Mouse (Mus musculus): ENCODE measurements around the gene Slc24a5. TPM values are rescaled to one million over a fixed set of nuclear protein-coding genes. Genes with fewer than 3 reads are reported as not detected.
"Not testable (repeated sequence)": the region's sequence is repeated elsewhere in the genome, so short reads cannot be mapped to it uniquely, and the experiment has no call there.

Gene Slc24a5
- total RNA-seq, 2 experiments from 2014 or later, result not detected

DNA sequence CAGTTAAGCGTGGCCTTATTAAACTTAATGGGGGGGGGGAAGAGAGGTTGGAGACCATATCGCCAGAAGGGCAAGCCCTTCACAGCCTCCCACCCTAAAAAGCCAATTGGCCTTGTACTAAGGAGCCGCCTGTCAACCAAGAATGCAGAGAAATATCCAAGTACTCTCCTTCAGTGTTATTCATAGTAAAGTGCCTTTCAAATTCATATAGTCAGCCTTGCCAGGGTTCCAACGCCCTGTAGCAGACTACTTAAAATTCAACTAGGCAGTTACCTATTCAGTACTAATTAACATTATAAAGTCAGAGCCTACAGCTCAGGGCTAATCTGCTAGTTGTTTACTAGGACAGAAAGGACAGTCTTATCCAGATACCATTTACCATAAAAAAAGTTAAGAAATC lies 38.6 kb downstream of the Slc24a5 start:
- DNase-seq (ENCODE audit: low spot score in 2 of 2); intact Hi-C loops (cut with DNase I): not testable (repeated sequence)

DNA sequence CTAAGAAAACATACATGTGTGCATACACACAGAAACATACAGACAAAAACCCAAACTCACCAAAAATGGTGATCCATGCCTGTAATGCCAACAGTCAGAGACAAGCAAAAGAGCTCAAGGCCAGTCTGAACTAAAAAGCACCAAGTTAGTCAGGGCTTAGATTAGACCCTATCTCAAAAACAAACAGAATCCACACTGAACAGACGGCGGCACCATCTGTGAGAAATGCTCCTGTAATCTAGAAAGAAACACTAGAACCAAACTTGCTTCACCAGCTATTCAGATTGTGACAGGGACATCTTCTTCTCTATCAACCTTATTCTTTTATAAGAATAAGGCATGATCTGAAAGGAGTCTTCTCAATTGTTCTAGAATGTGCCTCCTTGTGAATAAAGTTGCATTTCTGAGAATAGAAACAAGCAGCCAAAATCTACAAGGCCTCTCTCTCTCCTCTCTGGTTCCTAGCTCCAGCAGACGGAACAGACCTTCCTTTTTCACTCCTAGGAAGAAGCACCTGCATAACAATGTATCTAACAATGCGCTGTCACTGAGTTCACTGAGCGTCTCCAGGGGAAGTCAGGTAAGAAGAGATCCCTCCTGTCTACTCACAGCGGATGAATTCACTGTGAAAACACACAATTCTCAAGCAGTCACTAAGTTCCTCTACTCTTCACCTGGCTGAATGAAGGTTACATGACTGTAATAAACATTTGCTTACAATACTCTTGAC lies 51.6 kb downstream of the Slc24a5 start:
- peak in 1 of 2 experiments; percentile 29 for DNase-seq (ENCODE audit: low spot score in 2 of 2)
- intact Hi-C loops (cut with DNase I), result no loop called here

DNA sequence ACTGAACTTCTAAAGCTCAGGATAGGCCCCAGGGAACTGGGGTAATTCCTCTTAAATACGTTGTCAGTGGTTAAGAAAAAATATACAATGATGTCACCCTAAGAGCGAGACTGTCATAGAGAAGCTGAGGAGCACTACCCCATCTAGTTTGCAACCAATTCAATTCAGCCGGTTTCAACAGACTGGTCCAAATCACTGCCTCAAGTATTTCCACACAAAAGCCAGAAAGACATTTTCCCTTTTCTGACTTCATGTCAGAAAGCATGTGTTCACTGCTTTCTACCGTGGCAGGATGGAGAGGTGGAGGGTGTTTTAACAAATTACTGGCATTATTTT lies 54.3 kb downstream of the Slc24a5 start:
- intact Hi-C loops (cut with DNase I), result no loop called here
- no peak for DNase-seq (ENCODE audit: low spot score in 2 of 2)

DNA sequence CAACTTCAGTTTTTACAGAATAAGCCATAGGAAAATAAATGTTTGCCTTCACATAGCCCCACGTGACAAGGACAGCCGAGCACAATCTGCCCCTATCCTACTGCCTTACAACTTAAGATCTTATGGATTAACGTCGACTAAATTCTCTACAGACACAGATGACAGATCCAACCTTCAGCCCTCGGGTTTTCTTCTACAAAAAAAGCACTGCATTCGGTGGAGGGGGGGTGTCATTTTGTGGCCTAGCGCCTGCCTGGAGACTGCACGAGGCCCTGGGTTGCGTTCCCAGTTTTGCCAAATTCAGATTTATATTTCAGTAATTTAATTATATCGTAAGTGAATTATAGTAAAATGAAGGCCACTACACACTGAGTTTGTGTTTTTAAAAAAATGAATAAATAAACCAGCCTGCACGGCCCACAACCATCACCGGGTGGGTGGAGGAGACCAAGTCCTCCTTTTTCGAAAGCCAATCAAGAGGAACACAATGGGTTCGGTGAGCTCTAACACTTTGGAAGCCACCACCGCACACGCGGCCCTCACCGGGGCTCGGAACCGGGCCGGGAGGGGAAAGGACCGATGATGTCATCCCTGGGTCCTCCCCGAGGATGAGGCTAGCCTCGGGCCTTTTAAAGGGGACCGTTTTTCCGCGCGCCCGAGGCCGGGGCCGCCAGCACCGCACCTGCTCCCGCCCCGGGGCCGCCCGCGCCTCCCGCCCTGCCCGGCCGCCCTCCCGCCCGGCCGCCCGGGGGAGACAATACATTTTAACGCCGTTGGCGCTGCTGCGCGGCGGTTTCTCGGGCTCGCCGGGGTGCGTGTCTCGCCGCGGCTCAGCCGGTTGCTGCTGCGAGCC lies 54.9 kb downstream of the Slc24a5 start:
- intact Hi-C loops (cut with DNase I), result no loop called here
- peak; percentile 60 to 72 for DNase-seq (ENCODE audit: low spot score in 2 of 2)

DNA sequence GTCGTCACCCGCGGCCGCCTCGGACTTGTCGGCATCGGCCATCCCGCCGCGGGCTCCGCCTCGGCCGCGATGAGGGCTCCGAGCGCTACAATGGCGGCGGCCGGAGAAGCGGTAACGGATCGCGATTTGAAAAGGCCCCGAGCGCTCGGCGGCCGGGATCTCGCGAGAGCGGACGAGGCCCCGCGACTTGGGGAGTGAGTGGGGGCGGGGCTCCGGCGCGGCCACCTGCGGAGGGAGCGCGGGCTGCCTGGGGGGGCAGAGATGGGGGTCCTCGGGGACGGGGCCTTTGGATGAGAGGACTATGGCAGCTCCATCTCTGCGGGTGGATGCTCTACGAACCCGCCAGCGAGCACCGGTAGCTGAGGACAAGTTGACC lies 55.5 kb downstream of the Slc24a5 start, which contains the start of gene Myef2:
Myef2 (minus strand) TSS at position 185 of the 376 bp plus-strand sequence.
- intact Hi-C loops (cut with DNase I), result no loop called here
- peak; percentile 79 to 83 for DNase-seq (ENCODE audit: low spot score in 2 of 2)

DNA sequence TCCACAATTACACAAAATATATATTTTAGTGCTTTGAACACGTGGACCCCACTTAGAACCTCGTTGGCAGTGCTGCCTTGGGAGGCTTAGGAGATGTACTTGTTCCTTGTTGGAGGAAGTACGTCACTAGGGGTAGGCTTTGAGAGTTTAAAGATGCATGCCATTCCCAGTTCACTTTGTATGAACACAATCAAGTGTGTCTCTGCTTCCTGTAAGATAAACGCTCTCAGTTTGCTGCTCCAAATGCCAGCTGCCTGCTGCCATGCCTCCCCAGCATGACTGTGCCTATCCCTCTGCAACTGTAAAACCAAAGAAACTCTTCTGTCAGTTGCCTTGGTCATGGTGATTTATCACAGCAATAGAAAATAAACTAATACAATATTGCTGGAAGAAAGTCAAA lies 57.9 kb downstream of the Slc24a5 start:
- intact Hi-C loops (cut with DNase I), result no loop called here
- no peak for DNase-seq (ENCODE audit: low spot score in 2 of 2)

DNA sequence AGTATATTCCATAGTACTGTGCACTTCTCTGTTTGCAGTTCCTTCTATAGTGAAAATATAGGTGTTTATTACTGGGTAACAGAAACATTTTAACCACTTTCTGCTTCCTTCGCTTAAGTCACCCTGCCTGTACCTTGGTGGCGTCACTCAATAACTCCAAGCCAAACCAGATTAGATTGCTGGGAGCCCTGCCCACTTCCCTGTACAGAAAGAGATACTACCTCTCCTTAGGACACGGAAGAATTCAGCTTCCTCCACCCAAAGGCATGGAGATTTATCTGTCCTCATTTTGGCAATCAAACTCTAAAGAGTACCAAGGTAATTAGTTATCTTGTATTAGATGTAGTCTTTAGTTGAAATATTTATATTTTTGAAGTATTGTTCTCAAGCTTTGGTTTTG lies 58.9 kb downstream of the Slc24a5 start:
- intact Hi-C loops (cut with DNase I), result no loop called here
- DNase-seq (ENCODE audit: low spot score in 2 of 2), result no peak

DNA sequence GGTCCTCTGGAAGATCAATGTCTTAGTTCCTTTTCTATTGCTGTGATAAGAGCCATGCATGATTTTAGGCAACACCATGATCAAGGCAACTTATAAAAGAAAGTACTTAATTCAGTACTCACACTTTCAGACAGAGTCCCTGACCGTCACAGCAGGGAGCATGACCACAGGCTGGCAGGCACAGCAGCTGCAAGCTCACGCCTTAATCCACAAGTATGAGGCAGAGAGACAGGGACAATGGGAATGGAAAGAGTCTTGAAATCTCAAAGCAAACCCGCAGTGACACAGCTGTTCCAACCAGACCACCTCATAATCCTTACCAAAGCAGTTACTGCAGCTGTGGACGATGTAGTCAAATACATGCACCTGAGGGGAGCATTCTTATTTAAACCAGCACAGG lies 66.2 kb downstream of the Slc24a5 start:
- no peak for DNase-seq (ENCODE audit: low spot score in 2 of 2)
- intact Hi-C loops (cut with DNase I), result no loop called here

DNA sequence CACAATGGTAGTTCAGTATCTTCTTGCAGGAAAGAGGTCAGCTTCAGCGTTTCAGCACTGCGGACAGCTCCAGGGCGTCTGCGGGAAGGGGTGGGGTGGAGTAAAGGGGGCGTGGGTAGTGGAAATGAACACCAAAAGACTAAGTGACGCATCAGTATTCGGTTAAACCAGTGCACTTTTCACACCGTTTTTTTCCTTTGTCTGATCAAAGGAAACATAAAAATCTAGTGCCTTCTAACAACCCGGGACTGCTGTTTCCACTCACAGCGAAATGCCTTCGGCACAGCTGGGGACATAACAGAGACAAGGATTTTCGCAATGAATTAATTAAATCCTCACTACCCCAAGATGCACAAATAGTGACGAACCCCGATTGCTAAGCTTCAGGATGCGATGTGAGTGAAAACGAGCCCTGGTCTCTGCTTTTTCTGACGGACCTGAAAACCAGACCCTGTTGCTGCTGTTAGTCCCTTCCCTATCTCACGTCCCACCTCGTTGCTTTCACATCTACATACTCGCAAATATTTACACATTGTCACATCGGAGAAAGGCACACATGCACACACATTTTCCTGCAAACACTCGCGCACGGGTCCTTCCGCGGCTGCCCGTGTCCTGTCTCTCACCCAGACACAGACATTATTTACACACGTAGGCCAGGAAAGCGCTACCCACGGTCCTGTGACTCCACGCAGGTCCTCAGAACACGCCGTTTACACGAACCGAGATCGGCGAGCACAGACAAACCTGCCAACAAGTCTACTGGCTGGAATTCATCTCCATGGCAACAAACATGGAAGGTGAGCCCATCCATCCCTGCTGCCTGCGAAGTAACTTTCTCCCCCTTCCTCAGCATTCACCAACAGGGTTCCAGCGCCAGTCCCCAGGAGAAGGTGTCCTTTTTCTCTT lies 68.2 kb downstream of the Slc24a5 start, which contains the start of gene Ctxn2:
Ctxn2 (plus strand) TSS at position 790 of the 909 bp plus-strand sequence.
- intact Hi-C loops (cut with DNase I), result no loop called here
- peak; percentile 55 to 56 for DNase-seq (ENCODE audit: low spot score in 2 of 2)

DNA sequence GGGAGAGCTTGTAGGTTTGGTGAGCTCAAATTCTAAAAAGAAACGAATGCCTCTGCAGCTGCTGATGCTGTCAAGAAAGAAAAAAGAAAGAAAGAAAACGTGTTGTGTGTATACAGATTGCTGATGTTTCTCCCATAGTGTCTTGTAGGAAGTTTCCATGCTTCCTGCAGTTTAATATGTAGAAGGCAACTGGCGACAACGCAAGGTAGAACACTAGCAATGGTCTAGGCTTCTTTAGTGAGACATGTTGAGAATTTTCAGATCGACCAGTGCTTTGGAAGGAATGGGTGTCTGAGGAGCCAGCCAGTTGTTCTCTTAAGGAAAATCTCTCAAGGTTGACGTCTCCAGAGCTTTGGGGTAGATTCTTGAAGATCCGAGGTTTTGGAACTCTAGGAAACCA lies 68.9 kb downstream of the Slc24a5 start:
- no peak for DNase-seq (ENCODE audit: low spot score in 2 of 2)

More for the DNA sequence above, 68.9 kb downstream of the Slc24a5 start:
- intact Hi-C loops (cut with DNase I), result no loop called here

Other genes starting within 250 kb of the Slc24a5 start
- 10 to 100 TPM; 80.8 to 91.7 TPM for gene Myef2, start 55.5 kb downstream of the Slc24a5 start, total RNA-seq (2021)
- 1 to 10 TPM; 8.2 to 8.5 TPM for gene Ctxn2, start 68.6 kb downstream of the Slc24a5 start, total RNA-seq (2021)
- gene Slc12a1, start 84.4 kb downstream of the Slc24a5 start, total RNA-seq (2021), result not detected
- gene Dut, start 179.1 kb downstream of the Slc24a5 start, total RNA-seq (2021), result 10 to 100 TPM; 26.3 to 27.0 TPM